Mouse (Mus musculus) lung, adult 2 months (tissue): ENCODE measurements around the gene Olfr1364. TPM values are rescaled to one million over a fixed set of nuclear protein-coding genes. Genes with fewer than 3 reads are reported as not detected.

Experiments used
- DNase-seq: peaks from one replicate; pipeline ENCODE4 v3.0.0; 2022
- H3K4me1 ChIP-seq: fragments of 200-500 bp; 2 replicates; pipeline ENCODE4 v1.6.1; 2011; ENCODE audit warnings: low read length; ENCODE audit not compliant: control insufficient read depth, insufficient read depth
- H3K4me3 ChIP-seq: fragments of 200-500 bp; replicated peaks from 2 replicates; pipeline ENCODE3; 2011; ENCODE audit warnings: low read depth, mild to moderate bottlenecking, control low read depth, low read length; ENCODE audit errors: extremely low read depth
- CTCF ChIP-seq: fragments of 200-500 bp; IDR thresholded peaks from 2 replicates; pipeline ENCODE4 v1.5.1; 2011; ENCODE audit warnings: mild to moderate bottlenecking, low read length, control low read depth; ENCODE audit not compliant: insufficient read depth
- POLR2A ChIP-seq: fragments of 200-500 bp; IDR thresholded peaks from 2 replicates; pipeline ENCODE4 v1.6.1; 2011; ENCODE audit warnings: low read depth, mild to moderate bottlenecking, control low read depth, low read length, borderline replicate concordance; ENCODE audit errors: extremely low read depth
- WGBS: fragments of 180-500 bp; shearing (Covaris S2); methylation state at CpG from one replicate; pipeline ENCODE4 v1.1.7; 2018; 5-methylcytosine and 5-hydroxymethylcytosine counted together
- polyA plus RNA-seq: library from polyadenylated mRNA; depleted of rRNA; stranded (reverse); fragments of >200 nt; gene quantifications from 2 replicates; pipeline ENCODE4 v1.2.3, GENCODE M21; 2012; rRNA removed

Olfr1364 gene
- polyA plus RNA-seq, result not detected in 2 replicates

DNA sequence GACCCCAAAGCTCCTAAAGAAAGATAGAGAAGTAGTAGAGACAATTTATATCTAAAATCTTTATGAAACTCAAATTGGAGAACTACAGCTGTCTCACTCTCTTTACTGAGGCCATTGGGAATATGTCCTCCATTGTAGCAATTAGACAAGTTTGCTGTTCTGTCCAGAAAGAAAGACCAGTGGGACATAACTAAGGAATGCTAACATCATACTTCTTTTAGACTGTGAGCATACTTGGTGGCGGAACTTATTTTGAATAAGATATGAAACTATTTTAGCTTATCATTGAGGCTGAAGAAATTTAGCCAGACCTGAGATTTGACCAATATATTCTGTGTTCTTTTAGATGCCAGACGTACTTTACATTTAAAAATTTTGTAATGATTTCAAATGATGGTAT is at the start of gene Olfr1364:
Gene Olfr1364 (minus strand): TSS at position 101 of the 400 bp plus-strand sequence.
- TF ChIP-seq CTCF (no peak), POLR2A (no peak)
- WGBS, result 88% methylated on average over 2 of the region's 2 CpGs

DNA sequence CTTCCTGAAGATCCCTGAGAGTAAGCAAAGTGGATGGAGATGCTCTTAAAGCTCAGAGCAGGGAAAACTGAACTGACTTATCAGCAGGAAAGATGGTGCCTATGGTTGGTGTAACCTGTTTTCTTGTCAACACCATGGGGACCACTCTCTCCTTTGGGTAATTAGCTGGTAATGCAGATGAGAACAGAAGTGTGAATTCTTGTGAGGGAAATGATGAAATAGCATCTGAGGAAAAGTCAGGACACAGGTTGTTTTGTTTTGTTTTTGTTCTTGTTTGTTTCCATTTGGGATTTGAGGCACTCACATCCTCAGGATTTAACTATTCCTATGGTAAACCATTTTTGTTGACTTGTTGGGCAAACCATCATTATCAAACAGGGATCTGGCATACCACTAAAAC is 32.4 kb upstream of the Olfr1364 start, which contains the start of gene Olfr1362:
Gene Olfr1362 (minus strand): TSS at position 101 of the 400 bp plus-strand sequence.
- Histone ChIP-seq H3K4me1 (no peaks in the 10 kb centered on the region), H3K4me3 (no peak within 1 kb of the TSS)
- TF ChIP-seq CTCF, result no peak
- no peak for TF ChIP-seq POLR2A
- no peak for DNase-seq

More for the DNA sequence above, at the start of gene Olfr1364:
- Histone ChIP-seq H3K4me3 (no peak within 1 kb of the TSS), H3K4me1 (no peaks in the 10 kb centered on the region)
- DNase-seq, result no peak

DNA sequence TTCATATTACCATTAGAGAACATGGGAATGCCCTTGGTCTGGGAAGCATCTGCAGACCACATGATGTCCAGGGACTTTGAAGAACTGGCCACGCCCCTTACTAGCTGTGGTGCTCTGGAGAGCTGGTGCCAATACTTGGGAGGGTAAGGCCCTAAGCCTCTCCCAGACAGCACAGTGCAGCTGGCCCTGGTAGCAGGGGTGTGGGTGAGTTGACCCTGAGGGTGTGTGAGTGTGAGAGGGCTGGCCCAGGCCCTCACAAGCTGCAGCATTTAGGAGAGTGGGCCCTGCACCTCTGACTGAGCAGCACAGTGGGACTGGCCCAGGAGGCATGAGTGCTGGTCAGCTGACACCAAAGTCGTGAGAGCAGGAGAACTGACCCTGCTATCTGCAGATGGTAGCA is 10.1 kb upstream of the Olfr1364 start:
- Histone ChIP-seq H3K4me1 (no peaks in the 10 kb centered on the region), H3K4me3 (no peak overlapping the region)
- DNase-seq, result no peak
- 62% methylated on average over 2 of the region's 2 CpGs for WGBS
- TF ChIP-seq POLR2A, result no peak
- TF ChIP-seq CTCF, result no peak

DNA sequence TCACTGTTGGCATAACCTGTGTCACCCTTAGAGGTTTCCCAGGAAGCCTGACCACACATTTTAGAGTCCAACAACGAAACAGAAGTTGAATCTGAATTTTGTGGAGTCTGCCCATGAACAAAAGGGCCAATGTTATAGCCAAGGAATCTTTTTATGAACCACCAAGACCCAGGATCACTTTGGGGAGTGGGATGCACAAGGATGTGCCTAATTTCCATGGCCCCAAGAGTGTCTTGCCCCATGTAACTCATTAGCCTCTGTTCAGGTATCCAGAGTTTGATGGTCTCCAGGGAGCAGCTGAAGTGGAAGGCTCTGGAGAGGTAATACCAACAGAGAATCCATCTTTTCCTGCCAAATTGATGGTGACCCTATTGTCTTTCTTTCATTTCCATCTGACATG is 21.8 kb downstream of the Olfr1364 start, which contains the start of gene Olfr1535:
Gene Olfr1535 (minus strand): TSS at position 101 of the 400 bp plus-strand sequence.
- no peak for DNase-seq
- Histone ChIP-seq H3K4me1 (no peaks in the 10 kb centered on the region), H3K4me3 (no peak within 1 kb of the TSS)
- WGBS, result 32% methylated on average over 1 of the region's 1 CpGs
- no peak for TF ChIP-seq POLR2A
- no peak for TF ChIP-seq CTCF

DNA sequence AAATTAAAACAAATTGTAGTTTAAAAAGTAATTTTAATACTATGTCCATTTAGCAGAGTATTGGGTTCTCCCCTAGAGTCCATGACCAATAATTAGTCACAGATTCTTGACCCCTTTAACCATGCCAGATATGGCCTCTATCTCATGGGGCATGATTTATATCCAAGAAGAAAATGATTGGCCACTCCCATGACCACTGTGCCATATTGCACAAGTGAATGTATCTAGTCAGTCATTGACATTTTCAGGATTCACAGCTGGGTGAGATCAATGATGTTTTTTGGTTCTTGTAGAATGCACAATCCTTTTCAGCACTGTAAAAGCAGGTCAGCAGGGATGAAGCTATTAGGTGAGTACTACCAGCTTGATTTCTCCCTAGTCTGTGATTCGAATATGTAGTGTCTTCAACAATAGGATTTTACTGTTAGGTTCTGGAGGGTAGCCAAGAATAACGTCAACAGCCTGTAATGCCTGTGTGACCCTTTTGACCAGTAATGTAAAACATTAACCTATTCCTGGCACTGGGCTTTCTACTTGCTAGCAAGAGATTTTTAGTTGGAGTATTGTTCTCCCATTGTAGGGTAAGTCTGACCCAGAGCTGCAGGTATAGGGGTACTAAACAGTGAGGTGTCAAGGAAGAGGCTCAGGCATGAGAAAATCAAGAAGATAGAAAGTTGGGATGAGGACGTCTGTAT is 31.0 kb downstream of the Olfr1364 start:
- TF ChIP-seq CTCF, result no peak
- TF ChIP-seq POLR2A, result no peak
- DNase-seq, result no peak
- 36% methylated on average over 3 of the region's 3 CpGs for WGBS
- Histone ChIP-seq H3K4me1 (no peaks in the 10 kb centered on the region), H3K4me3 (no peak overlapping the region)

DNA sequence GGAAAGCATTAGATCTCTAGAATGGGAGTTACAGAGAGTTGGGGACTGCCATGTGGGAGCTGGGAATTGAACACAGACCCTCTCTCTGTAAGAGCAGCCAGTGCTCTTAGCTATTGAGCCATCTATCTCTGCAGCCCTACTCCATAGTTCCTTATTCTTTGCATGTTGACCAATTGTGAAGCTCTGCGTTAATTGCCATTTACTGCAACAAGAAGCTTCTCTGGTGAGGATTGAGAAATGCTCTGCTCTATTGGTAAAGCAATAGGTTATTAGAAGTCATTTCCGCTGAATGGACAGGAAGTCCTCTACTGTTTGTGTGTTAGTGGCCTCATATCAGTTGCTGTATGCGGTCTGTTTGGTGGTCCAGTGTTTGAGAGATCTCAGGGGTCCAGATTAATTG is 32.1 kb downstream of the Olfr1364 start:
- TF ChIP-seq POLR2A, result no peak
- no peak for TF ChIP-seq CTCF
- DNase-seq, result no peak
- H3K4me3 ChIP-seq, result no peak overlapping the region
- 90% methylated on average over 3 of the region's 3 CpGs for WGBS
- no peaks in the 10 kb centered on the region for H3K4me1 ChIP-seq

DNA sequence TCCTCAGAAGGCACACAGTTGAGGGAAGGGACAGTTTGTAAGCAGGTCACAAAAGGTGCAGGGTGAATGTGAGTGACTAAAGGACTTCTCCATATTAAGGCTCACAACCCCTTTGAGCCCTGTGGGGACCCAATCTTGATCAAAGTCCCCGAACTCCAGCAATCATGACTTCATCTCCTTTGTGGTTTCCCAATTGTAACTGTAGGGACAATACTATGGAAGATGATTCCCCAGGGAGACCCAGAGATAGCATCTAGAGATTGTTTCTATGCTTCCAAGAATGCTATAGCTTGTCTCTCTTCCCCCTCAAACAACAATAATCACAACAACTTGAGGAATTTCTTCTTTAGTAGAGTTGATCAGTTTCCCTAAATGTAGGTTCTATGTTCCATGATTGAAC is 38.9 kb downstream of the Olfr1364 start, which contains the start of gene Olfr1366:
Gene Olfr1366 (minus strand): TSS at position 101 of the 400 bp plus-strand sequence.
- no peak for TF ChIP-seq POLR2A
- no peak for TF ChIP-seq CTCF
- 65% methylated on average over 1 of the region's 1 CpGs for WGBS
- no peak for DNase-seq
- no peaks in the 10 kb centered on the region for H3K4me1 ChIP-seq
- H3K4me3 ChIP-seq, result no peak within 1 kb of the TSS

DNA sequence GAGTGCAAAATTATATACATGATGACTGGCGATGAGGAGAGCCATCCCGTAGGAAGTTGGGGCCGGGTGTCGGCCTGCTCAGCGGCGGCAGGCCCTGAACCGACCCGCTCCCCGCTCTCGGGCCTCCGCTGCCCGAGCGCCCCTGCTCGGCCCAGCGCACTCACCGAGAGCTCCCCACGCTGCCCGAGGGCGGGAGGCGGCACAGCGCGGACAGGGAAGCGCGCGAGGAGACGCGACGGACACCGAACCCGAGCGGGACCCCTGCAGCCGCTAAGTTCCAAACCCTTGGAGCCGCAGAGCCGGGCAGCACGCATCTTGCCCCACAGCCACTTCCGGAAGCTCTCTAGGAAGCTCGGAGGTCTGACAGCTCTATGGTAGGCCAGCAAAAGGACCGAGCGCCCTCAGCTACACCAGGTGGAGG is 50.8 kb downstream of the Olfr1364 start, which contains the start of gene Zkscan8:
Gene Zkscan8 (minus strand): TSS at position 340 of the 421 bp plus-strand sequence.
- Histone ChIP-seq H3K4me3 (peak within 1 kb of the TSS; percentile 92), H3K4me1 (peaks cover 2% of the 10 kb centered on the region; the same call in 1 of the 2 replicates)
- peak; percentile 88 for DNase-seq
- WGBS, result under 1% methylated on average over 39 of the region's 39 CpGs
- no peak for TF ChIP-seq CTCF
- peak; percentile 66; the same call in 1 of the 2 replicates for TF ChIP-seq POLR2A

DNA sequence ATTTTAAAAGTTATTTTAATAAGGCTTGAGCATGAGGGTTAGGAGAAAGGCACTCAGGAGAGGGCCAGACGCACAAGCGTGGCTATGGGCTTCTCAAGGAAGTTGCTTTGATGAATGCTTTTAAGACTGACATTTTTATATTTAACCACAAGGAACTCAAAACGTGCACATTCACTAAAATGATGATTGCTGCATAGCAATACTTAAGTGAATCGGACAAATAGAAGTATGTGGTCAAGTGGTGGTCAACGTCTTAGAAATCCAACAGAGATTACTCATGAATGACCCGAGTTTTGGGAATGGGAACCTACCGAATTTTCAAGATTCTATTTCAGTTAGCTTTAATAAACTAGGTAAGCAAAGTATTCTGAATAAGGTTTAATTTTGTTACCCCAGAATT is 51.4 kb downstream of the Olfr1364 start:
- H3K4me1 ChIP-seq, result peaks cover 2% of the 10 kb centered on the region; the same call in 1 of the 2 replicates
- TF ChIP-seq POLR2A, result no peak
- TF ChIP-seq CTCF, result no peak
- WGBS, result 34% methylated on average over 7 of the region's 7 CpGs
- DNase-seq, result no peak
- H3K4me3 ChIP-seq, result peak overlapping the region; percentile 27

Other genes starting within 250 kb of the Olfr1364 start
- gene Olfr1367, start 234.8 kb downstream of the Olfr1364 start, polyA plus RNA-seq, result not detected in 2 replicates
- 1.1 and 1.8 TPM in 2 replicates for gene Zscan12, start 218.9 kb downstream of the Olfr1364 start, polyA plus RNA-seq
- gene Zkscan3, start 179.0 kb downstream of the Olfr1364 start, polyA plus RNA-seq, result 18.2 and 18.7 TPM in 2 replicates
- 0.31 and 0.73 TPM in 2 replicates for gene Pgbd1, start 140.7 kb downstream of the Olfr1364 start, polyA plus RNA-seq
- 12.9 and 21.4 TPM in 2 replicates for gene Zscan26, start 128.0 kb downstream of the Olfr1364 start, polyA plus RNA-seq
- gene Nkapl, start 113.2 kb downstream of the Olfr1364 start, polyA plus RNA-seq, result 0.82 and 0.89 TPM in 2 replicates
- gene Zkscan4, start 102.9 kb downstream of the Olfr1364 start, polyA plus RNA-seq, result 1.2 and 1.7 TPM in 2 replicates
- gene Gm10065, start 102.3 kb downstream of the Olfr1364 start, polyA plus RNA-seq, result not detected in 2 replicates
- gene AK157302, start 86.5 kb downstream of the Olfr1364 start, polyA plus RNA-seq, result 0.06 TPM in 2 replicates
- gene Gm11273, start 80.3 kb downstream of the Olfr1364 start, polyA plus RNA-seq, result 3.0 and 5.0 TPM in 2 replicates
- 2.5 and 4.7 TPM in 2 replicates for gene Zkscan8, start 50.6 kb downstream of the Olfr1364 start, polyA plus RNA-seq
- gene Olfr1366, start 39.0 kb downstream of the Olfr1364 start, polyA plus RNA-seq, result not detected in 2 replicates
- gene Olfr1535, start 21.9 kb downstream of the Olfr1364 start, polyA plus RNA-seq, result not detected in 2 replicates
- not detected in 2 replicates for gene Olfr1362, start 32.3 kb upstream of the Olfr1364 start, polyA plus RNA-seq
- gene Olfr11, start 60.8 kb upstream of the Olfr1364 start, polyA plus RNA-seq, result not detected in 2 replicates
- not detected in 2 replicates for gene Olfr1361, start 81.6 kb upstream of the Olfr1364 start, polyA plus RNA-seq
- gene Olfr1360, start 95.6 kb upstream of the Olfr1364 start, polyA plus RNA-seq, result not detected in 2 replicates
- gene Olfr1359, start 116.4 kb upstream of the Olfr1364 start, polyA plus RNA-seq, result not detected in 2 replicates
- gene Hist1h2bl, start 134.4 kb upstream of the Olfr1364 start, polyA plus RNA-seq, result 0.72 and 1.6 TPM in 2 replicates
- 5.8 and 6.7 TPM in 2 replicates for gene Hist1h2ai, start 134.7 kb upstream of the Olfr1364 start, polyA plus RNA-seq
- gene Hist1h3h, start 135.9 kb upstream of the Olfr1364 start, polyA plus RNA-seq, result 8.2 and 8.6 TPM in 2 replicates
- gene Hist1h2bm, start 140.3 kb upstream of the Olfr1364 start, polyA plus RNA-seq, result 0.70 TPM in 1 of 2 replicates, not detected in the other
- gene Hist1h4j, start 153.3 kb upstream of the Olfr1364 start, polyA plus RNA-seq, result 1.3 and 1.4 TPM in 2 replicates
- gene Hist1h4k, start 168.7 kb upstream of the Olfr1364 start, polyA plus RNA-seq, result 5.6 and 9.7 TPM in 2 replicates
- 3.2 and 3.8 TPM in 2 replicates for gene Hist1h2ak, start 172.1 kb upstream of the Olfr1364 start, polyA plus RNA-seq
- gene Hist1h2bn, start 172.4 kb upstream of the Olfr1364 start, polyA plus RNA-seq, result 2.4 and 4.2 TPM in 2 replicates
- 0.41 and 0.57 TPM in 2 replicates for gene Hist1h1b, start 198.9 kb upstream of the Olfr1364 start, polyA plus RNA-seq
- 3.3 and 8.0 TPM in 2 replicates for gene Hist1h3i, start 201.6 kb upstream of the Olfr1364 start, polyA plus RNA-seq
- 1.1 and 1.4 TPM in 2 replicates for gene Hist1h2an, start 205.5 kb upstream of the Olfr1364 start, polyA plus RNA-seq
- gene Hist1h2bp, start 205.7 kb upstream of the Olfr1364 start, polyA plus RNA-seq, result not detected in 2 replicates
- gene Hist1h2bq, start 228.4 kb upstream of the Olfr1364 start, polyA plus RNA-seq, result 4.7 and 5.0 TPM in 2 replicates
- not detected in 2 replicates for gene Hist1h2ao, start 228.7 kb upstream of the Olfr1364 start, polyA plus RNA-seq
- gene Hist1h4m, start 230.0 kb upstream of the Olfr1364 start, polyA plus RNA-seq, result 3.1 TPM in 1 of 2 replicates, not detected in the other